Mouse (Mus musculus): ENCODE measurements around the gene Carmil2.

Gene Carmil2

DNA sequence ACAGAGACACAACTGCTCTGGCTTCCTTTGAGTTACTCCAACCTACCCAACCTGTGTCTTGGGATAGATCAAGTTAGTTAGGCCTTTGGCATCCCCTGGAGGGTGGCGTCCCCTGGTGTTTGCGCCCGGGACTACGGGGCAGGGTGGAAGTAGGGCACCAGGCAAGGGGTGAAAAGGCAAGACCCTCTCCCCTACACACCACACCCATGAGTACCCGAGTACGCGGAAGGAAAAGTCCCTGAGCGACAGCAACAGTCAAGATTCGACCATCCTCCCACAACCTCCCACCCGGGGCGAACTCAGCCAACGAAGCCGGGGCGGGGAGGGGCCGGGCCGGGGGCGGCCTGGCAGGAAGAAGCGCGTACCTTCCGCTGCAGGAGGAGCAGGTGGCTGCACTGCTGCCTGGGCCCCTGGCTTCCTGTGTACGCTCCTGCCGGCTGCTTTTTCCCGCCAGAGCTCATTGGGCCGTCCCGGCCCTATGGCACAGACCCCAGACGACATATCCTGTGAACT lies at the start of gene Carmil2:
Gene Carmil2 (plus strand): TSS at position 479 of the 513 bp plus-strand sequence.
- peak; percentile 32 for DNase-seq (ENCODE audit: low read depth, low spot score)

DNA sequence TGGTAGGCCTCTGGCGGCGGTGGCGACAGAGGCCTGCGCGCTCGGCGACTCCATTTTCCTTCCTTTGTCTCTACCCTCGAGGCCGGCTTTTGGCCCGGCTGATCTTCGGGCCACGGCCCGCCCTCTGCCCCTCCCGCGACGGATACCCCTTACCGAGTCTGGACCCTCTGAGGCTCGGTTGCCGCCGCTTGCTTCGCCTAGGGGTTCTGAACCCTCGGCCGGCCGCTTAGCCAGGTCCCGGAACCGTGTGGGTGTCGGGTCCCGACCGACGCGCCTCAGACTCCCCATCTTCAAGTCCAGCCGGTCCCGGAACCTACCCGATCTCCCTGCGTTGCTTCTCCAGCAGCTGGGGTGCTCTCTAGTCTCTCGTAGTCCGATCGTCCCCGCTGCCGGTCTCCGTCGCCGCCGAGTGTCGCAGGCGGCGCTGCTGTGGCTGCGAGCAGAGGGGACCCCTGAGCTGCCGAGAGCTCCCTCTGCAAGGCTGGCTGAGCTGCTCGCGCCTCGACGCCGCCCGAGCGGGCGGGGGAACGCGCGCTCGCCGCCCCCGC lies 49.0 kb upstream of the Carmil2 start, which contains the start of gene Agrp:
Gene Agrp (minus strand): TSS at position 431 of the 548 bp plus-strand sequence.
- peak; percentile 46 for DNase-seq (ENCODE audit: low read depth, low spot score)

DNA sequence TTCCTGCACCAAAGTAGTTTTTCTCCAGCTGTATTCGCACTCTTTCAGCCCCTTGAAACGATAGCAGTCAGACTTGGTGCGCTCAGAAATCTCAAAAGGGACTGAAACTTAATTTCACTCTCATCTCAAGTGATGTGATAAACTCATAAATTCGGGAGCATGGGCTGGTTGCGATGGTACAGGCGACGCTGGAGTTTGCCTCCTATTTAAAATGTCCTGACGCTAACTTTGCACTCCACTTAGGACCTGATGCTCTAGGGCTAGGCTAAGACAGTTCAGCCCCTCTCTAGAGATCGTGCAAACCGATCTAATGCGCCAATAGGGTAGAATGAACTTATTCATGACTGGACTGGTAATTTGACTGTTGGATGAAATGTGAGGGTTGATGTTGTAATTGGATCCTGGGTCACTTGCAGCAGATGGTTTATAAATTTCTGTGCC lies 48.5 kb upstream of the Carmil2 start:
- DNase-seq (ENCODE audit: low read depth, low spot score): peak; percentile 67

DNA sequence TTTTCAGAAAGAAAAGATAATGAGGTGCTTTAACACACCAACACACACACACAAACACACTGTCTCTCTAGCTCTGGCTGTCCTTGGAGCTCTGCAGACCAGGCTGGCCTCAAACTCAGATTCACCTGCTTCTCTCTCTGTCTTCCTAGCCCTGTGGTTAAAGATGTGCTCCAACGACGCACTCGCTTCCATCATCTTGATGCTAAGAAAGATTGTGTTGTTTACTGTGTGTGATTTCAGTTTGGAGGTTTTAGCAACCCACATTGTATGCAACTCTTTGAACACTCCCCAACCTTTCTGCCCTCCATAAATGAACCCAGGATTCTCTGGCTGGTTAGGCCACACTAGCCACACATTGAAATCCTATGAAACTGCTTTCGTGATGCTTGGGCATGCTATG lies 47.6 kb upstream of the Carmil2 start:
- DNase-seq (ENCODE audit: low read depth, low spot score): no peak

DNA sequence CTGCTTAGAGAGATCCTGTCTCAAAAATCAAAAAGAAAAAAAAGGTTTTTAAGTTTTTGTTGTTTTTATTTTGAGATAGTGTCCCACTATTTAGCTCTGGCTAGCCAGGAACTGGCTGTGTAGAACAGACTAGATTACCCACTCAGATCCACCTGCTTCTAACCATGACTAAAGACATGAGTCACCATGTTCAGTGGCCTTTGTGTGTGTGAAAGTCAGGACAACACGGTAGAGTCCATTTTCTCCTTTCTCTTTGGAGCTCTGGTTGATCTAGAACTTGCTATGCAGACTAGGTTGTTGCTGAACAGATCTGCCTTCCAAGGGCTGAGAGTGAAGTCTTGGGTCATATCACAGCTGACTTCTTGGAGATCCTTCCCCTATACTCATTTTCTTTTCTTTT lies 46.2 kb upstream of the Carmil2 start:
- peak; percentile 64 for DNase-seq (ENCODE audit: low read depth, low spot score)

DNA sequence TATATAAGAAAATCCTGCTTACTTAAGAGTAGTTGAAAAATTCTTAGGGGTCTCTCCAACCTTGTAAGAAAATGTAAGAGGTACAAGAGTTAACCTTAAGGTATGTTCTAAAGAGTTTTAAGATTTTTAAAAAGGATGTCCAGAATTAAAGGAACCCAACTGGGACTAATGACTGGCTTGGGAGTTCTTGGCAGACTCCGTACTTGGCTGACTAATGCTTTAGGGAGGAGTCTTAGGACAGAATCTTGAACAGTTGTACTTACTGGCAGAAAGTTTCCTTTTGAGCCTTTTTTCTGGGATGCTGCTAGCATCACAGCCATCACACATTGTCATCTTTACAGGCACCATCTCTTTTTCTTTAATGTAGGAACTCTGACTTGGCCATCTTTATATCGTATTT lies 45.6 kb upstream of the Carmil2 start:
- DNase-seq (ENCODE audit: low read depth, low spot score): peak; percentile 87

DNA sequence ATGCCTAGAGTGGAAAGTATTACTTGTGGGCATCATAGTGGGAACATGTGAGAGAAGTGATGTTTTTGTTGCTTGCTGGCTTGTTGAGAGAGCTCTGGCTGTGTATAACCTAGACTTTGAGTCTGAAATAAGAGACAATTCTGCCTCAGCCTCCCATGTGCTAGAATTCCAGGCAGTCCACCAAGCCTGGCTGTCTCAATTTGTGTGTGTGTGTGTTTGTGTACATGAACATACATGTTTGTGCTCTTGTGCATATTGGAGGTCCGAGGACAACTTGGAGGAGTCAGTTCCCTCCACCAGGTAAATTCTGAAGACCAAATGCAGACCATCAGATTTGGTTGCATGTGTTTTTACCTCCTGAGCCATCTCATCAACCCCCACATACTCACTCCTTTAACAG lies 40.9 kb upstream of the Carmil2 start:
- no peak for DNase-seq (ENCODE audit: low read depth, low spot score)

DNA sequence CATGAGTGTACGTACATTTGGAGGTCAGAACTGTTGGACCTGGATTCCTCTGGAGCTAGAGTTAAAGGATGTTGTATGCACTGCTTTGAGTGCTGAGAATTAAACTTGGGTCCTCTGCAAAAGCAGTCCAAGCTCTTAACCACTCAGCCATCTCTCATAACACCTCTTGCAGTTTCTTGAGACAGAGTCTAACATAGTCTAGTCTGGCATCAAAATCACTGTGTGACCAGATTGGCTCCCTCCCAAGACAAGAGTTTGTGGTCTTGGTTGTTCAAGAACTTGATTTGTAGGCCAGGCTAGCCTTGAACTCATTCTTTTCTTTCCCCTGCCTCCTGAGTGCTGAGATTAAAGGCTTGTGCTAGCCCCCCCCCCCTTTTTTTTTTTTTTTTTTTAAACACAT lies 37.1 kb upstream of the Carmil2 start:
- DNase-seq (ENCODE audit: low read depth, low spot score): no peak

DNA sequence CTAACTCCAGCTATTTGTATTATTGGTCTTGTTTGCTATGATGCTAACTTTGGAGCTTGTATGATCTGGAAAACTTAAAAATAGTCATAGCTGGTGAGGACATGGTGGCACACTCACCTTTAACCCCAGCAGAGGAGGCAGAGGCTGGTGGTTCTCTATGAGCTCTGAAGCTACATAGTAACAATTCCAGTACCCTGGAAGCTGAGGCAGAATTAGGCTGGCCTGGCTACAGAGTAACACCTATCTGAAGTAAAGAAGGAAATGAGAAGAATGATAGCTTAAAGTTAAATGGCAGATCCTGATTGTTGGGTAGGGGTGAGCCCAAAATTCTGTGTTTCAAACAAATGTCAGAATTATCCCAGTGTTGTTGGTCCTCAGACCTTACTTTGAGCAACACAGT lies 28.4 kb upstream of the Carmil2 start:
- DNase-seq (ENCODE audit: low read depth, low spot score): no peak

DNA sequence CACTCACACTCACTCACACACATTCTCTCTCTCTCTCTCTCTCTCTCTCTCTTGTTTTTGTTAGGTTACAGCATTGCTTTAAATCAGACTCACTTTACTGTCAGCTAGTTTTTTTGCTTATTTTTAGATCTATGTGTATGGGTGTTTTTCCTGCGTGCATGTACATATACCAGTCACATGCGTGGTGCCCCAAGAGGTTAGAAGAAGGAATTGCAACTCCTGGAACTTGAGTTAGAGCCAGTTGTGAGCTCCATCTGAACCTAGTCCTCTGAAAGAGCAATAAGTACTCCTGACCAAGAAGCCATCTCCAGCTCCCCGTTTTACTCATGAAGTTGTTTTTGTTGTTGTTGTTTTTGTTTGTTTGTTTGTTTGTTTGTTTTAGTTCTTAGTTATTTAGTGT lies 24.9 kb upstream of the Carmil2 start:
- DNase-seq (ENCODE audit: low read depth, low spot score): peak; percentile 74

DNA sequence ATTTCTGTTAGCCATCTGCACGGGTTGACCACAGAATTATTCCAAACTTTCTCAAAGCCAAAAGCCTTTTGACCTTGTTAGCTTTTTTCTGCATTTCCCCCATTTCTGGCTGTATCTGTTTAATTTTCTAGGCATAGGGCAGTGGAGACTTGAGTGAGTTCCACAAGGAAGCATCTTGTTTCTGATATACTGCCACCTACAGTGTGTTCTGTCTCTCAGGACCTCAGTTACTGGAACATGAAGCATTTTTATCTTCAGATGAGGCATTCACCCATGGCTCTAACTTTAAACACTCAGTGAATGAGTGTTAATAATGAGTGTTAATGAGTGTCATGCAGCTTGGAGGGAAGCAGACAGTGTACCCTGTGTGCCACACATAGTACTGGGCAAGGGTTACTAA lies 8.2 kb upstream of the Carmil2 start:
- peak; percentile 16 for DNase-seq (ENCODE audit: low read depth, low spot score)

DNA sequence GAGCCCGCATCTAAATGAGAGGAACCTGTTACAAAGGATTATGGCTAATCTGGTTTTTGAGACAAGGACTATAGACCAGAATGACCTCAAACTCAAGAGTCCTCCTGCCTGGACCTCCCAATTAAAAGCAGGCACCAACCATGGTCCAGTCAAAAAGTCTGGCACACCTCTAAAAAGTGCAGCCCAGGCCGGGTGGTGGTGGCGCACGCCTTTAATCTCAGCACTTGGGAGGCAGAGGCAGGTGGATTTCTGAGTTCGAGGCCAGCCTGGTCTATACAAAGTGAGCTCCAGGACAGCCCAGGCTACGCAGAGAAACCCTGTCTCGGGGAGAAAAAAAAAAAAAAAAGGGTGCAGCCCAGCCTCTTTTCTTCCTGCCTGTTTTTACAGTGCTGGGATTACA lies 749 bp upstream of the Carmil2 start:
- no peak for DNase-seq (ENCODE audit: low read depth, low spot score)

DNA sequence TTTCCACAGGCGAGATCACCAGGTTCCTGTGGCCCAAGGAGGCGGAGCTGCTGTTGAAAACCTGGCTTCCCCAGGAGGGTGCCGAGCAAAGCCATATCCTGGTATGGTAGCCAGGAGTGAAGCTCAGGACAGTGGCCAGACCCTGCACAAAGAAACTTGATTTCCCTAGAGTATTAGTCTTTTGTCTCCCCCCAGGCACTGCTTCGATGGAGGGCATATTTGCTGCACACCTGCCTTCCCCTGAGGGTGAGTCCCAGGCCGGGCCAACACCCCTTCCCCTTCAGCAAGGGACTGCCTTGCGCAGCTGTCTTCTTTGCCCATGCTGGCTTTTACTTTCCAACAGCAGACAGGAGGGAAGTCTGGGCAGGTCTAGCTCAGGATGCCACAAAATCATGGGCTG lies 477 bp downstream of the Carmil2 start:
- no peak for DNase-seq (ENCODE audit: low read depth, low spot score)

DNA sequence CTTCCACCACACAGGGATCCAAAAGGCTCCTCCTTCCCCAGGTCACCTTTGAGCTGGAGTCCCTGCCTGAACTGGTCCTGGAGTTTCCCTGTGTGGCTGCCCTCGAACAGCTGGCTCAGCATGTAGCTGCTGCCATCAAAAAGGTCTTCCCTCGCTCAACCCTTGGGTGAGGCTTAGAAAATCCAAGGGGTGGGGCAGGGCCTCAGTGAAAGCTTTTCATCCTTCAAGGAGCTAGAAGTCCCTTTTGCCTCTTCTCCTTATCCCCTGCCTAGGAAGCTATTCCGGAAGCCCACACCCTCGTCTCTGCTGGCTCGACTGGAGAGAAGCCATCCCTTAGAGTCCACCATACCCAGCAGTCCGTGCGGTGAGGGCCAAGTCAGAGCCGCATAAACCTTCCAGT lies 1.4 kb downstream of the Carmil2 start:
- DNase-seq (ENCODE audit: low read depth, low spot score): no peak

DNA sequence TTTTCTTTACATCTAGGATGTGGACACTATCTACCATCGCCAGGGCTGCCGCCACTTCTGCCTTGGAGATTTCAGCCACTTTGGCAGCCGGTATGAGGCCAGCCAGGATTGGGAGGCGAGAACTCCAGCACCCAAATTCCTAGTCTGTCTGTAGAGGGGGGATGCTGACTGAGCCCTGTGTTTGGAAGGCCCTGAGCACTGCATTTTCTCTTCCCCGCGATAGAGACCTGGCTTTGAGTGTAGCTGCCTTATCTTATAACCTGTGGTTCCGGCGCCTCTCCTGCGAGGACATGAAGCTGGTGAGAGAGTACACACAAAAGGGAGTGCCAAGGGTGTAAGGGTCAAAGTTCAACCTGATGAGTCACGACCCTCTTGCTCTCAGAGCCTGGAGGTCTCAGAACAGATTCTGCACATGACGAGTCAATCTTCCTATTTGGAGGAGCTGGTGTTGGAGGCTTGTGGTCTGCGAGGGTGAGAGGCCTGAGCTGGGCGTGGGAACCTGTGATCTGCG lies 2.2 kb downstream of the Carmil2 start:
- no peak for DNase-seq (ENCODE audit: low read depth, low spot score)

DNA sequence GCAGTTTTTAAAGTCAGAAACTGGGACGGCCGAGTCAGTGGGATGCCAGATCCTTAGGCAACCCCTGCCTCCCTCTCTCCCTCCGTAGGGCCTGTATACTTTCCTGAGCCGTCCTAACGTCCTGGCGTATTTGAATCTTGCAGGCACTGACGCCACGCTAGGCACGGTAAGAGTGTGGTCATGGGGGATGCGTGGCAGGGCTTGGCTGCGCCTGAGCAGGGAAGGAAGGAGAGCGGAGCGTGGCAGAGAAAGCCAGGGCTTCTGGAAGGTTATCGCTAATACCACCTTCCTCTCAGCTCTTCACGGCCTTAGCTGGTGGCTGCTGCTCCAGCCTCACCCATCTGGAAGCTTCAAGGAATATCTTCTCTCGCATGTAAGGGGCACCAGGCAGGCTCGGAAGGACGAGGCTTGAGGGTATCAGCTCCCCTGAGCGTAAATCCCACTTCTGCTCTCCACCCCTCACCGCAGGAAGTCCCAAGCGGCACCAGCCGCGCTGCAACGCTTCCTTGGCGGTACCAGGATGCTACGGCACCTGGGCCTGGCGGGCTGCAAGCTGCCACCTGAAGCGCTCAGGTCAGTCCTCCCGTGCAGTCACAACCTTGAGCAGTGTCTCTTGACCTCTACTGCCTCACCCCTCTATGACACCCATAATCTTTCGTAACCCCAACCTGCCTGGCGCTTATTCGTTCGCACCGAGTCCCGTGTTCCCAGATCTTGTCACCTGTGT lies 3.3 kb downstream of the Carmil2 start:
- DNase-seq (ENCODE audit: low read depth, low spot score): no peak

DNA sequence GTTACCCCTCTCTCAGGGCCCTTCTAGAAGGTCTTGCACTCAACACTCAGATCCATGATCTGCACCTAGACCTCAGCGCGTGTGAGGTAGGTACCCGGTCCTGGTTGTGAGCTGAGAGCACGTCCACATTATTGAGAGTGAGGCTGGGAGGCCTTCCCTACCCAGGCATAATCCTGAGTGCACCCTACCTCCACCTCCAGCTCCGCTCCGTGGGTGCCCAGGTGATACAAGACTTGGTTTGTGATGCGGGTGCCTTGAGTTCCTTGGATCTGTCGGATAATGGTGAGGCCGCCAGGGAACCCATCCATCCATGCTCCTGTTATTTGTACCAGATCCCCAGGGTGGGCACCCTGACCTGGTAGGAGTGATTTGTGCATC lies 3.9 kb downstream of the Carmil2 start:
- DNase-seq (ENCODE audit: low read depth, low spot score): no peak

DNA sequence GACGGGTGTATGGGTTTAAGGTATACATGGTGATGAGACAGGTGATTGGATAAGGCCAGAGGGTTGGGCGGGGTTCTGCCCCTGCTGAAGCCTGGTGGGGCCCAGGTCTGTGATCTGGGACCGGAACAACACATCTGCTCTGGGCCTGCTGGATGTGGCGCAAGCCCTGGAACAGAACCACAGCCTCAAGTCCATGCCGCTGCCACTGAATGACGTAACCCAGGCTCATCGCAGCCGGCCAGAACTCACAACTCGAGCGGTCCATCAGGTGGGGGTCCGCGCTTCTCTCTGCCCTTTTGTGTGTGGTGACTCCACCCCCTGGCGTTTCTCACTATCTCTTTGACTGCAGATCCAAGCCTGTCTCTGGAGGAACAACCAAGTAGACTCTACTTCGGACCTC lies 4.9 kb downstream of the Carmil2 start:
- DNase-seq (ENCODE audit: low read depth, low spot score): no peak

DNA sequence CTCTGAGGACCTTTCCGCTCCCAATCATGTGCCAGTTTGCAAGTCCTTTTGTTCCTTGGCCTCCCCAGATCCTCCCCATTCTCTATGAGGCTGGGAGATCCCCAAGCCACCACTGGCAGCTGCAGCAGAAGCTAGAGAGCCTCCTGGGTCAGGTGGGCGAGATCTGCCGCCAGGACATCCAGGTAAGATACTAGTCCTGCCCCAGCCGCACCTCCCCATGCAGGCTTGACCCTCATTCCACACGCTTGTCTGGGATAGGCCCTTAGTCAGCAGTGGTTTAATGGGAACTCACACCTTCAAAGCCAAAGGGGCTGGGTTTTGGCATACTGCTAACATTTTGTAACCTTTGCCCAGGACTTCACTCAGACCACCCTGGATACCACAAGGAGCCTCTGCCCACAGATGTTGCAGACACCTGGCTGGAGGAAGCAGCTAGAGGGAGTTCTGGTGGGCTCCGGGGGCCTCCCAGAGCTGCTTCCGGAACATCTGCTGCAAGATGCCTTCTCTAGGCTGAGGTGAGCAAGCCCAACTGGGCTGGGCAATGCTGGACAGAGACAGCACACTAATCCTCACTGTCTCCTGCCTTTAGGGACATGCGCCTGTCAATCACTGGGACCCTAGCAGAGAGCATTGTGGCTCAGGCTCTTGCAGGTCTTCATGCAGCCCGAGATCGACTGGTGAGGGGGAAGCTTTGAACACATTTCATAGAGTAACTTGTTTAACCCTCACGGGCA lies 6.5 kb downstream of the Carmil2 start:
- DNase-seq (ENCODE audit: low read depth, low spot score): no peak

DNA sequence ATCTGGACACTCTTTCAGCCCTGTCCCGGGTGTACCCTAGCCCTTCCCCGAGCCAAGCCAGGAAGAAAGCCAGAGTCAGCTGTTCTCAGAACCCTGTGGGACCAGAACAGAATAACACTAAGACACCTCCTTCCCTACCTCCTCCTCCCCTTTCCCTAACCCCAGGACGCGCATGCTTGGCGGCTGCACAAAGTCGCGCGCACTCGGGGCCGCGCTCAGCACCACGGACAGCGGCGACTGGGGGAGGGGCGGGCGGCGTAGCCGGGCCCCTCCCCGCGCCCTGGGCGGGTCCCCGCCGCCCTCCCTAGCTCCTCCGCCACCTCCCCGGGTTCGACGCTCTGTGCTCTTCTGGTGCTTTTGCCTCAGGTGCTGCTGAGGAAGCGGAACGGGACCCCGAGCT lies 7.6 kb downstream of the Carmil2 start:
- DNase-seq (ENCODE audit: low read depth, low spot score): no peak

DNA sequence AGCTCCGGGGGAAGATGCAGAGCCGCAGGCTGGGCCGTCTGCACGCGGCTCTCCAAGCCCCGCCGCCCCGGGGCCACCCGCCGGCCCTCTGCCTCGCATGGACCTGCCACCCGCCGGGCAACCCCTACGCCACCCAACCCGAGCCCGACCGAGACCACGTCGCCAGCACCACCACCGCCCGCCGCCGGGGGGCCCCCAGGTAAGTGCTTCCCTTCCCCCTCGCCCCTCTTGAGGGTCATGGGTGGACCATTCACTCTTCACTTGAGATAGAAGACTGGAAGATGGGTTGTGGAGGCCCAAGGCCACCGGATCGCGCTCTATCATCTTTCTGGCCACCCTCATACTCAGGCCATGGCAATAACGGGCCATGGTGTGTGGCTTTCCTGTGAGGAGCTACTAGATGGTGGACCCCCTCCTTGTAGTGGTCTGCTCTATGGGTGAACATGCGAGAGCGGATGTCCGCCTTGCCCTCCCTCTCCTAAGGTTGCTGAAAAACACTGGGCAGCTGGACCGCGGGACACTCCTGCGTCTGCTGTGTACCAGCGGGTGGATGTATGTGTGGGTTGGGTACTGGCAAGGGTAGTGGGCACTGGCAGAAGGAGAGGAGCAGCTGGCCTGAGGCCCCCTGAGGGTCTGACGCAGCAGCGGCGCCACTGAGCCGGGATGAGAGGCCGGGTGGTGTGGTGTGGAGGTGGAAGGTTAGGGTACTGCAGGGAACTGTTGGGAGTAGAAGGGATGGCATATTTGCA lies 8.2 kb downstream of the Carmil2 start:
- DNase-seq (ENCODE audit: low read depth, low spot score): no peak
